Mouse (Mus musculus): ENCODE data around the gene Mtrex.

Mtrex gene

GRCm38 (mm10) chr13:112823911-112824648, 103.1 kb downstream of the Mtrex start:
- no peak for DNase-seq

GRCm38 (mm10) chr13:112823236-112823910, 103.8 kb downstream of the Mtrex start:
- DNase-seq = no peak

- no peak for DNase-seq
Observed at GRCm38 (mm10) chr13:112822413-112822812, 104.8 kb downstream of the Mtrex start.

GRCm38 (mm10) chr13:112818125-112818524, 109.1 kb downstream of the Mtrex start:
- no peak for DNase-seq

All from kidney, postnatal 25 days (tissue).